Mouse (Mus musculus): ENCODE data around the gene Pecam1.
"Not testable (repeated sequence)": the region's sequence is repeated elsewhere in the genome, so short reads cannot be mapped to it uniquely, and the experiment has no call there.

Gene Pecam1

GRCm38 (mm10) chr11:106770195-106770974, 20.0 kb upstream of the Pecam1 start:
- no peak for DNase-seq

GRCm38 (mm10) chr11:106767516-106767915, 17.1 kb upstream of the Pecam1 start:
- DNase-seq = no peak

GRCm38 (mm10) chr11:106766611-106767162, 16.3 kb upstream of the Pecam1 start:
- DNase-seq = no peak

- no peak for DNase-seq
Observed at GRCm38 (mm10) chr11:106762800-106763185, 12.4 kb upstream of the Pecam1 start.

- no peak for DNase-seq
Observed at GRCm38 (mm10) chr11:106762139-106762799, 11.8 kb upstream of the Pecam1 start.

- no peak for DNase-seq
Observed at GRCm38 (mm10) chr11:106760511-106760910, 10.1 kb upstream of the Pecam1 start.

- no peak for DNase-seq
Observed at GRCm38 (mm10) chr11:106759028-106759427, 8.6 kb upstream of the Pecam1 start.

- no peak for DNase-seq
Observed at GRCm38 (mm10) chr11:106755583-106755982, 5.2 kb upstream of the Pecam1 start.

- no peak for DNase-seq
Observed at GRCm38 (mm10) chr11:106753314-106753713, 2.9 kb upstream of the Pecam1 start.

- DNase-seq = no peak
Observed at GRCm38 (mm10) chr11:106752103-106752502, 1.7 kb upstream of the Pecam1 start.

- no peak for DNase-seq
Observed at GRCm38 (mm10) chr11:106751039-106752018, 901 bp upstream of the Pecam1 start, which contains the start of gene Milr1. Milr1 (plus strand) TSS chr11:106751226.

GRCm38 (mm10) chr11:106749557-106750120, 789 bp downstream of the Pecam1 start:
- not testable (repeated sequence) for DNase-seq

GRCm38 (mm10) chr11:106744949-106745348, 5.5 kb downstream of the Pecam1 start:
- no peak for DNase-seq

GRCm38 (mm10) chr11:106742388-106742841, 8.0 kb downstream of the Pecam1 start:
- no peak for DNase-seq

GRCm38 (mm10) chr11:106741826-106742225, 8.6 kb downstream of the Pecam1 start:
- DNase-seq = no peak

- no peak for DNase-seq
Observed at GRCm38 (mm10) chr11:106741232-106741631, 9.2 kb downstream of the Pecam1 start.

- not testable (repeated sequence) for DNase-seq
Observed at GRCm38 (mm10) chr11:106740724-106741123, 9.7 kb downstream of the Pecam1 start.

- no peak for DNase-seq
Observed at GRCm38 (mm10) chr11:106739116-106739515, 11.3 kb downstream of the Pecam1 start.

- no peak for DNase-seq
Observed at GRCm38 (mm10) chr11:106737178-106737621, 13.2 kb downstream of the Pecam1 start.

- DNase-seq = no peak
Observed at GRCm38 (mm10) chr11:106736614-106737013, 13.8 kb downstream of the Pecam1 start.

GRCm38 (mm10) chr11:106730714-106731113, 19.7 kb downstream of the Pecam1 start:
- DNase-seq = no peak

GRCm38 (mm10) chr11:106729656-106730055, 20.8 kb downstream of the Pecam1 start:
- DNase-seq = no peak

All from cerebellum, adult 18-20 months (tissue).